Mouse (Mus musculus) ES-E14 (cell line): ENCODE results near the gene AY074887.

ENCODE experiments used
- HCFC1 ChIP-seq: IDR thresholded peaks from 2 replicates; pipeline ENCODE4 v1.6.1; 2012; ENCODE audit warnings: low read length, inconsistent platforms, borderline replicate concordance; ENCODE audit not compliant: insufficient read depth
- ZNF384 ChIP-seq: IDR thresholded peaks from 2 replicates; pipeline ENCODE4 v1.6.1; 2012; ENCODE audit warnings: low read depth, low read length, inconsistent platforms

GRCm38 (mm10) chr9:54994381-54994780 is 43.6 kb upstream of the AY074887 start:
- TF ChIP-seq ZNF384 (no peak), HCFC1 (no peak)
